Mouse (Mus musculus) small intestine, adult 2 months (tissue): ENCODE results near the gene Ryr2. TPM values are rescaled to one million over a fixed set of nuclear protein-coding genes. Genes with fewer than 3 reads are reported as not detected.
"Not testable (repeated sequence)": the region's sequence is repeated elsewhere in the genome, so short reads cannot be mapped to it uniquely, and the experiment has no call there.

Source experiments
- H3K27ac ChIP-seq: fragments of 200-500 bp; 2 replicates; pipeline ENCODE4 v1.5.1; 2012; ENCODE audit warnings: low read depth, low read length, control low read depth, inconsistent platforms; ENCODE audit not compliant: insufficient read depth
- H3K27me3 ChIP-seq: fragments of 200-500 bp; 2 replicates; pipeline ENCODE4 v1.6.1; 2012; ENCODE audit warnings: mild to moderate bottlenecking, moderate library complexity, low read length, inconsistent platforms; ENCODE audit not compliant: control insufficient read depth, insufficient read depth
- H3K36me3 ChIP-seq: fragments of 200-500 bp; 2 replicates; pipeline ENCODE4 v1.6.1; 2012; ENCODE audit warnings: mild to moderate bottlenecking, low read length, control low read depth, inconsistent platforms; ENCODE audit not compliant: control insufficient read depth, insufficient read depth
- H3K4me1 ChIP-seq: fragments of 200-500 bp; 2 replicates; pipeline ENCODE4 v1.6.1; 2012; ENCODE audit warnings: low read length, inconsistent platforms, mixed read lengths; ENCODE audit not compliant: control insufficient read depth, insufficient read depth, insufficient read length
- H3K4me3 ChIP-seq: fragments of 200-500 bp; 2 replicates; pipeline ENCODE4 v1.5.1; 2012; ENCODE audit warnings: low read depth, mild to moderate bottlenecking, control low read depth, inconsistent platforms, low read length, moderate library complexity
- CTCF ChIP-seq: fragments of 200-500 bp; IDR thresholded peaks from 2 replicates; pipeline ENCODE4 v1.5.1; 2012; ENCODE audit warnings: low read depth, mild to moderate bottlenecking, control low read depth, inconsistent platforms, low read length, moderate library complexity, mixed read lengths; ENCODE audit not compliant: insufficient replicate concordance, insufficient read length; ENCODE audit errors: extremely low read depth
- POLR2A ChIP-seq: fragments of 200-500 bp; IDR thresholded peaks from 2 replicates; pipeline ENCODE4 v1.6.1; 2012; ENCODE audit warnings: low read depth, mild to moderate bottlenecking, control low read depth, inconsistent platforms, low read length, moderate library complexity
- WGBS: fragments of 180-500 bp; shearing (Covaris S2); methylation state at CpG from one replicate; pipeline ENCODE4 v1.1.7; 2018; 5-methylcytosine and 5-hydroxymethylcytosine counted together
- polyA plus RNA-seq: library from polyadenylated mRNA; depleted of rRNA; stranded (reverse); fragments of >200 nt; gene quantifications from 2 replicates; pipeline ENCODE4 v1.2.3, GENCODE M21; 2012

The Ryr2 gene
- polyA plus RNA-seq, 1 experiment = 0.37 TPM

GRCm38 (mm10) chr13:11825563-11826226, 281.1 kb downstream of the Ryr2 start:
- WGBS = 99% methylated on average over 2 of the region's 2 CpGs
- TF ChIP-seq CTCF = no peak
- no peak for TF ChIP-seq POLR2A
- H3K4me3 ChIP-seq = no peak overlapping the region

GRCm38 (mm10) chr13:11818723-11819122, 288.0 kb downstream of the Ryr2 start:
- TF ChIP-seq CTCF (no peak), POLR2A (no peak)

More at GRCm38 (mm10) chr13:11825563-11826226, 281.1 kb downstream of the Ryr2 start:
- Histone ChIP-seq H3K27me3 (no peaks in the 10 kb centered on the region), H3K36me3 (no peaks in the 10 kb centered on the region), H3K27ac (no peak overlapping the region), H3K4me1 (no peaks in the 10 kb centered on the region)

GRCm38 (mm10) chr13:11809365-11809764, 297.4 kb downstream of the Ryr2 start:
- H3K27ac ChIP-seq, H3K36me3 ChIP-seq, H3K4me3 ChIP-seq, H3K4me1 ChIP-seq, H3K27me3 ChIP-seq: not testable (repeated sequence)
- 67% methylated on average over 1 of the region's 1 CpGs for WGBS

More at GRCm38 (mm10) chr13:11818723-11819122, 288.0 kb downstream of the Ryr2 start:
- H3K27me3 ChIP-seq = no peaks in the 10 kb centered on the region
- no peaks in the 10 kb centered on the region for H3K4me1 ChIP-seq
- WGBS = 59% methylated on average over 3 of the region's 3 CpGs
- H3K36me3 ChIP-seq = no peaks in the 10 kb centered on the region
- H3K27ac ChIP-seq = no peak overlapping the region
- no peak overlapping the region for H3K4me3 ChIP-seq

- H3K27me3 ChIP-seq = no peaks in the 10 kb centered on the region
- H3K36me3 ChIP-seq = no peaks in the 10 kb centered on the region
- no peak for TF ChIP-seq CTCF
- TF ChIP-seq POLR2A = no peak
- H3K4me1 ChIP-seq = no peaks in the 10 kb centered on the region
- 75% methylated on average over 3 of the region's 3 CpGs for WGBS
- H3K27ac ChIP-seq = no peak overlapping the region
- H3K4me3 ChIP-seq = no peak overlapping the region
Observed at GRCm38 (mm10) chr13:11792536-11792935, 314.2 kb downstream of the Ryr2 start.

- no peaks in the 10 kb centered on the region for H3K27me3 ChIP-seq
- no peaks in the 10 kb centered on the region for H3K4me1 ChIP-seq
- H3K27ac ChIP-seq = no peak overlapping the region
- WGBS = 60% methylated on average over 5 of the region's 5 CpGs
- TF ChIP-seq POLR2A (no peak), CTCF (no peak)
- no peak overlapping the region for H3K4me3 ChIP-seq
- no peaks in the 10 kb centered on the region for H3K36me3 ChIP-seq
Observed at GRCm38 (mm10) chr13:11790536-11790935, 316.2 kb downstream of the Ryr2 start.

GRCm38 (mm10) chr13:11782411-11783155, 324.2 kb downstream of the Ryr2 start:
- no peak for TF ChIP-seq CTCF
- TF ChIP-seq POLR2A = no peak
- H3K27me3 ChIP-seq = no peaks in the 10 kb centered on the region
- no peak overlapping the region for H3K4me3 ChIP-seq
- H3K4me1 ChIP-seq = no peaks in the 10 kb centered on the region
- WGBS = 78% methylated on average over 3 of the region's 3 CpGs
- H3K36me3 ChIP-seq = no peaks in the 10 kb centered on the region
- H3K27ac ChIP-seq = no peak overlapping the region

GRCm38 (mm10) chr13:11781065-11781464, 325.7 kb downstream of the Ryr2 start:
- 53% methylated on average over 2 of the region's 2 CpGs for WGBS

More at GRCm38 (mm10) chr13:11781065-11781464, 325.7 kb downstream of the Ryr2 start:
- H3K4me3 ChIP-seq = no peak overlapping the region
- no peaks in the 10 kb centered on the region for H3K36me3 ChIP-seq
- no peaks in the 10 kb centered on the region for H3K27me3 ChIP-seq
- H3K4me1 ChIP-seq = no peaks in the 10 kb centered on the region
- H3K27ac ChIP-seq = no peak overlapping the region
- TF ChIP-seq POLR2A = no peak
- TF ChIP-seq CTCF = no peak
